Mouse (Mus musculus) layer of hippocampus, postnatal 14 days (tissue): ENCODE measurements at regions not wholly inside any gene's neighbourhood (a gene's known extent, or its start where the extent isn't known, plus 50 kb on each side); places are given as distances from the start of the nearest gene placed in this dataset.

Experiments used
- DNase-seq, 2 experiments: peaks; one replicate each; pipeline ENCODE4 v3.0.0; 2021 to 2022; ENCODE audit warnings: low spot score in 2 of 2, mixed read lengths in 1 of 2

DNA sequence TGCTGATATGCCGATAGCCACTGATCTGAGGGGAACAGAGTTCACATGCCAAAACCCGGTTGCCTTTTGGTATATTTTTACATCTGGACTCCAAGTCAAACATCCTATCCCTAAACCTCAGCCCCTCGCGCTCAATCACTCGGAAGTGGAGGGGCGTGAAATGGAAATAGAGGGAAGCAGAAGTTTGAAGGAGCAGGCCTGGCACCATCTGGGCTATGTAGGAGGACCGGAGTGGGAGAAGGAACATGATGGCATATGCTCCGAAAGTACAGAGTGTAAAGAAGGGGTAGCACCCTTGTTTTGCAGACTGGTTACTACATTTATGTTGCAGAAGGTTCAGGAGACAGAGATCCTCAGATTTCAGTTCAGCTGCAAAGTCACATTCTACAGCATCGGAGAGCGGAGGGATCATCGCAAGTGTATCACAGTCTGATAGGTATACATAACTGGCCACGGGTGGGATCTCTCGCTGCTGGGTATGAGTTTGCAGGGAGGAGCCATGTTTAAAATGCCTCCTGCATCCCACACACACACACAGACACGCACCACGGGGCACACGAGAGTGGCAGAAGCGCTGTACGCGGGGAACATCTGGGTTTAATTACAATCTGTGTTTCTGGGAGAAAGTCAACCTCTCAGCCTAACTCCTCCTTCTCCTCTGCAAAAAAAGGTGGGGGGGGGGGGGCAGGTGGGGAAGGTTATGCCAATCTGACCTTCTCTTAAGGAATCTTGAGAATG, 107.2 kb upstream of the Atp2b1 start:
- DNase-seq: peak; percentile 38 to 70

DNA sequence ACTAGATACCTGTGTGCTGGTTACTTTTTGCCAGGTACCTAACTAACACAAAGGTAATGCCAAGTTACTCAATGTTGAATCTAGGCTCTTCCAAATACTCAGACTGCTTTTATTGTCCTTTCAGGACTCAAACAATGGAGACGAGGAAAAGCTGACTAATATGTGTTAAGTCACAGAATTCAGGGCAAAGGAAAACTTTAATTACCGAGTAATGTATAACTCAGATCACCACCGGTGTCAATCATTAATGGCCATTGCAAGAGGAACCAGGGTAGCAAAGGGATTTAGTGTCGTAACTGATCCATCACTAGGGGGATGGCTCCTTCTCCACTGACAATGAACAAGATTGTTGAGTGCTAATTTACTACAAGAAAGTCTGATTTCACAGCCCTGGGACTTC, 105.6 kb upstream of the Atp2b1 start:
- no peak for DNase-seq

DNA sequence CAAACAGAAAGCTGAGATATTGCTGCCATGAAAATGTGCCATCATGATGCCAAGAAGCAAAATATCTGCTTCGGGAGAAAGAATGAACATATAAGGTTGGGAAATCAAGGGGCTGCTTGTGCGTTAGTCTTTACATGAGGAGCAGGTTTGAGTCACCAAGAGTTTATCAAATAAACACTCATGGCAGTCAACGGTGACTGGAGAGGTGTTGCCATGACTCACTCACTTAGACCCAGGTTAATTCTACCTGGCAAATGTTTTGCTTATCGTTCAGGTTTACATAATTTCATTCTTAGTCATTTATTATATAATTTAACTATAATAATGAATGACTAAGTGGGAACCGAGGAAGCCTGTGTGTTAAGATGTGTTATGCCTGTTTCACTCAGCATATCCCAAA, 85.2 kb upstream of the Atp2b1 start:
- DNase-seq: no peak

DNA sequence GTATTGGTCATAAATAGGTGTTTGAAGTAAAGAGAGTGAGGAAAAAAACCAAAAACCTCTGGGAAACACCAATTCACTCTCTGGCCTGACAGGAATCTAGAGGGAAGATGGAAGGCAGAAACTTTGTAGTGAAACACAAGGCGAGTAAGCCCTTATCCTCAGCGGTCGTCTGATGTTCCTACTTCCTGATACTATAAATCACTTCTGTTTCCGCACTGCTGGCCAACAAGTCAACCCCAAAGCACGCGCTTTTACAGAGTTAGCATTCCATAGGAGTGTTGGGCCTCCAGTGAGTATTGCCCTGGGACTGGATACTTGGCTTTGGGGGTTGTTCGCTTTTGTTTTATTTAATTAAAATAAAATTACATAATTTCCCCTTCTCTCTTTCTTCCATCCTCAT, 82.7 kb upstream of the Atp2b1 start:
- DNase-seq: no peak

DNA sequence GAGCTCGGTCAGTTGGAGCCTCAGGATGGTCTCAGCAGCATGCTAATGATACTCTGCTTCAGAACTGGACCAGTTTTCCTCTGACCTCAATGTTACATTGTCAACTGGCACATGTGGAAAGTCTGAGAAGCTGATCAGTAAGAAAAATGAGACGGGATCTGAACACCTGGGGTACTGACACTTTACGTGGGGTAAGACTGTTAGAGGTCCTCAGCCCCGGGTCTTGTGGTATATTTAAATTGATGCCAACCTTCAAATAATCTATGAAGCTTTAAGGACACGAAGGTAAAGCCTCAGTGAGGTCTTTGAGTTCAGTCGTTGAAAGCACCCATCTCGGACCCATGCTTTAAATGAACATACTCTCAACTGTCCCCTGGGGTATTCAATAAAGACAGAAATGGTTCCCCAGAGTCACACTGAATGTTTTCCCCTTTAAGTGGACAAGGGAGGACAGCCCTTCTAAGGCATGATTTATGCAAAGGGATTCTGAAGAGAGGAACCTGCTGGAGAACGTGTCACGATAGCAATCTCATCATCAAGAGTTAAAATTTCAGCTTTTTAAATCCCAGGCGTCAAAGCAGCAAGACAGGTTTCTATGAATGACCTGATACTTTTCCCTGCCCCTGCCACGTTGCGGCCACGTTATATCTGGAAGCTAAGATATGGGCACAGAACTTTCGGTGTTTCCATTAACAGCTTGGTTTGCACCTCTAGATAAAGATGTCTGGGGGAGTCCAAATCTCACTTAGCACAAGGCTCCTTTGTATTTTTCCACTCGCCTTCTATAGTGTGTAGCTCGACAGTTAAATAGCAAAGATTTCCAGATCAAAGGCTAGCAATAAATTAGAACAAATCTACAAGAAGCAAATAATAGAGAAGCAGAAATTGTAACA, 76.7 kb upstream of the Atp2b1 start:
- no peak for DNase-seq

GRCm38 (mm10) chr10:98838926-98839679, 75.1 kb upstream of the Atp2b1 start:
- DNase-seq: no peak

GRCm38 (mm10) chr10:98839963-98840362, 74.2 kb upstream of the Atp2b1 start:
- no peak for DNase-seq

GRCm38 (mm10) chr10:98840411-98840810, 73.8 kb upstream of the Atp2b1 start:
- DNase-seq: no peak

DNA sequence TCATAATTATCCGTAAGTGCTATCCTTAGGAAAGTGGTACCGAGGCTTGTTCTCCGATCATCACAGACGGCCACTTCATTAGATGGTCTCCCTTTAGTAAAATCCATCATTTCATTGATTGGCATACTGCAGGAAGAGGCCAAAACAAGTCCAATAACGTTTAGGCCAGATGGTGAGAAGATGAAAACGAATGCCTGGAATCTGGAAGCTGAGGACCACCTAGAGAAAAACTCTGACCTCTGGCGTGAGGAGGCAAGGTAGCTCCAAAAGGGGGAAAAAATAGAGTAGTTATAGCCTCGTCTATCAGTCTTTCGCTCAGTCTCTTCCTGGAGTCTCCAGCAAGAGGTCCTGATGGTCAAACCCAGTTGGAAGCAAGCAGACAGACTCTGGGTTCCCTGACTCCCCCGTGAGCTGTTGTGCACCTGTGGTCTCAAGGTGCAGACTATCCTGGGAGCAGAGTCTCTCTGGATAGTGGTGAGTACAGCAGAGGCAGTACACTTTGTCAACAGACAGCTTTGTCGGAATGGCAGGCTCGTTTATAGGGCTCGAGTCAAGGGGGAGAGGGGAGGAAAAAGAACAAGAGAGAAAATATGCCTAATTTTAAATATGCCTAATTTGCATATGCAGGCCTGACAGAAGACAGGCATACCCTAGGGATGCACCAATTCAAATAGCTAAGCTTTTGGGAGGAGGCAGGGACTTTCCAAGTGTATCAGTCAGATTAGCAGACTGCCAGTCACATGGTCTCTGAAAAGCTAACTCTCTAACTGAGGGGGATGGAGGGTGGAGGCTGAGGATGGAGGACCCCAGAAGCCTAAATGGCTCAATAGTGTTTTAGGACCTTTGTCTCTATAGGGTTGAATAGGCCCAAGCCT, 73.0 kb upstream of the Atp2b1 start:
- DNase-seq: no peak

GRCm38 (mm10) chr10:98841860-98842259, 72.3 kb upstream of the Atp2b1 start:
- no peak for DNase-seq

DNA sequence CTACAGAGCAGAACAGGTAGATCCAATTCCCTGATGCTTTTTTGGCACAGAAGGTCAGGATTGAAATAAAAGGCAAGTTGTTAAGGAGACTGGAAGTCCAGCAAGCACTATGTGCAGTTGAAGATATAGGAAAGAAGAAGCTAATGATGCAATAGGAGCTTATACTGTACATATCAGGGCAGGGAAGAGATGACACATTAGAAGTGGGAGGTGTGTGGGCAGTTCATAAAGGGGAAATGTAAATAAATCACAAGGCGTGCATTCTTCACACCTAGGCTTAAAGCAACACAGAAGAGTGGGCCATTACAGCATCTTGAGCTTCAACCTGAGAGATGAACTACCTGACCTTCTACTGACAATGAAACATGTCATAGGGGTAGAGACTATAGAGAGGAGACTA, 71.5 kb upstream of the Atp2b1 start:
- DNase-seq: no peak

DNA sequence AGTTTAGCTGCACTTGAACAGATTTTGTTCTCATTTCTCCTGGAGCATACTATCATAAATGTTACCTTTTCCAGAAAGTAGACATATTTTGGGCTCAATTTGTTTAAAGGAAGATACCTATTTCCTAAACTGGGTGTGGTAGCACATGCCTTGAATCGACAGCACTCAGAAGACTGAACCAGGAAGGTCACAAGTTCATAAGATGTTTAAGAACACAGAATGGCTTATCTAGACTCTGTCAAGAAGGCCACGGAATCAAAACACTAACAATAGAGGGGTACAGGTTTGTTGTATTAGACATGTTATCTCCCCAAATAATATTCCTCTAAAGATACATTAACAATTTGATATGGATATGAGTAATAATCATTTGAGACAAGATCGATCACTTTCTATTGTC, 64.4 kb upstream of the Atp2b1 start:
- no peak for DNase-seq

DNA sequence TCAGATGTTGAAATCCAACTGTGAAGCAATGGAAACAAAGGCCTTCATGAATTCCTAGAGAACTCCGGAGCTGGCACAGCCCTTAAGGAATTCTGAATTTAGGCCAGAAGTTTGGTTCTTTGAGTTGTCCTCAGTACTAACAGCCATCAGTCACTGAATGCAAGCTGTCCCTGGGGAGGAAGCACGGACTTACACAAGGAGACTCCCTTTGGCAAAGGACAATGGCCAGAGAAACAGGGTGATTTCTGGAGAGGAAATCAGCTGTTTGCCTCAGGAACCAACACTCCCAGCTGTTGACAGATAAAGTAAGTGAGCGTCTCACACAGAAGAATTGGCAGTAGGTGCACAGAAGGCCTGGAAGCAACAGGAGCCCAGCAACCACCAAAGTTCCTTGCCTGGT, 56.8 kb upstream of the Atp2b1 start:
- DNase-seq: no peak

- DNase-seq: no peak
Observed at GRCm38 (mm10) chr10:98861521-98861920, 52.7 kb upstream of the Atp2b1 start.

DNA sequence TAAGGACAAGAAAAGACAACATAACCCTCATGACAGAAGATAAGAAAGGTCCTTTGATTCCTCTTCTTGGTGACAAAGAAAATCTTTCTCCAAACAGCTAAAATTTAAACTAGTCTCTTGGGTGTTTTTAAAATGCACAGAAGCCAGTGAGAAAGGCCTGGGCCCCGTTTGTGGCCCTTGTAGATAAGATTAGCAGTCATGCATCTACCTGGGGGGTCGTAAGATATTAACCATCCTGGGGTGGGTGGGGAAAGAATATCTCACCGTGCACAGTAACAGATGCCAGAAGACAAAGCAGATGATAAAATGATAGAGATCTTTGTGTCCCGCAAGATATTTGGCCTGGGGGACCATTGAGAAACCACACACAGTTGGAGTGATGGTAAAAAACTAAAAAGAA, 51.5 kb upstream of the Atp2b1 start:
- DNase-seq: no peak

GRCm38 (mm10) chr10:98864384-98864783, 49.8 kb upstream of the Atp2b1 start:
- DNase-seq: no peak
